Mouse (Mus musculus): Measurements from ENCODE around the gene Pxdn. TPM values are rescaled to one million over a fixed set of nuclear protein-coding genes. Genes with fewer than 3 reads are reported as not detected.

The Pxdn gene
- total RNA-seq, 2 experiments from 2014 or later, result not detected

GRCm38 (mm10) chr12:29951485-29951884, 14.1 kb downstream of the Pxdn start:
- no peak for ATAC-seq (replicated peaks; ENCODE audit: poor library complexity)

GRCm38 (mm10) chr12:29952102-29952501, 14.7 kb downstream of the Pxdn start:
- no peak for ATAC-seq (replicated peaks; ENCODE audit: poor library complexity)

GRCm38 (mm10) chr12:29953999-29954398, 16.6 kb downstream of the Pxdn start:
- no peak for ATAC-seq (replicated peaks; ENCODE audit: poor library complexity)

GRCm38 (mm10) chr12:29954464-29954863, 17.1 kb downstream of the Pxdn start:
- ATAC-seq (replicated peaks; ENCODE audit: poor library complexity), result no peak

GRCm38 (mm10) chr12:29956969-29957368, 19.6 kb downstream of the Pxdn start:
- no peak for ATAC-seq (replicated peaks; ENCODE audit: poor library complexity)

DNA sequence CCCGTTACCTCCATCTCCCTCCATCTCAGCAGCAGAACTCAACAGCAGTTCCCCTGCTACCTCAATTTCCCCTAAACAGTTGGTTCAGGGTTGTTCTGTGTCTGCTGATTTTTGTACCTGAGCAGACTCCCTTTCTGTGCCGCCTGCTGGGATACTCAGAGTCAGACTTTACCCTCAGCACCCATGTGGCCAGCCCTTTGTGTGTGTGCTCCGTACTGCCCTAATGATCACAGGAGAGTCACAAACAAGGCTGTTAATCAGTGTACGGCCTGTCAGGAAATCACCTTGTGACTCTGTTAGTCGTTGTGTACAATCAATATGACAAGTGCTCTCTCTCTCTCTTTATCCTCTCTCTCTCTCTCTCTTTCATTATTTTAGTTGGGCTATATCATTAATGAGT, 21.2 kb downstream of the Pxdn start:
- no peak for ATAC-seq (replicated peaks; ENCODE audit: poor library complexity)

- no peak for ATAC-seq (replicated peaks; ENCODE audit: poor library complexity)
These were observed 23.6 kb downstream of the Pxdn start for GRCm38 (mm10) chr12:29961041-29961440.

GRCm38 (mm10) chr12:29965016-29965415, 27.6 kb downstream of the Pxdn start:
- no peak for ATAC-seq (replicated peaks; ENCODE audit: poor library complexity)

GRCm38 (mm10) chr12:29971795-29972464, 34.5 kb downstream of the Pxdn start:
- no peak for ATAC-seq (replicated peaks; ENCODE audit: poor library complexity)

GRCm38 (mm10) chr12:29972533-29972932, 35.1 kb downstream of the Pxdn start:
- no peak for ATAC-seq (replicated peaks; ENCODE audit: poor library complexity)

- no peak for ATAC-seq (replicated peaks; ENCODE audit: poor library complexity)
These were observed 42.7 kb downstream of the Pxdn start for GRCm38 (mm10) chr12:29980076-29980475.

- ATAC-seq (replicated peaks; ENCODE audit: poor library complexity), result no peak
These were observed 44.4 kb downstream of the Pxdn start for GRCm38 (mm10) chr12:29981722-29982293.

- no peak for ATAC-seq (replicated peaks; ENCODE audit: poor library complexity)
These were observed 45.8 kb downstream of the Pxdn start for GRCm38 (mm10) chr12:29983190-29983589.

DNA sequence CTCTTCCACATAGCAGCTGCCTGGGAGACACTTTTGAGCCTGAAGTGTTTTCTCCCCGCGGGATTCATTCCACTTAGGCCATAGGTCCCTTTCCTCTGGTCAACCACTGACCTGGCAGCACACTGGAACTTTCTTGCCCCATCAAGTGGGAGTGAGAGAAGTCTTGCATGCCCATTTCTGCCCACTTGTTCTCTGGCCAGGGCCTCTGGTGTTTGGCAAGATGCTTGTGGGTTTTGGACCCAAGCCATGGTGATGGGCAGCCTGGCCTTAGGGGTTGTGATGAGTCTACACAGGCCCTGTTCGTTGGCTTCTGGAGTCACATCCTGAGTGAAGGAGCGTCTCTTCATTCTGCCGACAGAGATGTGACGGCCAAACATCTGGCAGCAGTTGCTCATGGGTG, 47.7 kb downstream of the Pxdn start:
- ATAC-seq (replicated peaks; ENCODE audit: poor library complexity), result no peak

DNA sequence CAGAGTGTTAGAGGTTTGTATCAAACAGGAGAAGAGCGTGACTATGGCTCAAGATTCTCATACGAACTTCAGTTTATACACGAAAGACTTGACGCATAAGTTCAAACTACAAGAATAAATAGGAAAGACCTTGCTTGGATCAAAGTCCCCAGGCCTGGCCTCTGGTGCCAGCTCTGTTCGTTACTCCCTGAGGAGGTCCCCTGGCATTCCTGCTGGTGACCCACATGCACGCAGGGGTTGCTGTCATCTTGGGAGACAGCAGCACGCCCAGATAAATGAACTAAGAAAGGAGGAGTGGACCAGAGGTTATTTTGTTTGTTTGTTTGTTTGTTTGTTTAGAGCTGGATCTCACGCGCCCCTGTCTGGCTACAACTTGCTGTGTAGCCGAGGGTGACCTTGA, 48.8 kb downstream of the Pxdn start:
- ATAC-seq (replicated peaks; ENCODE audit: poor library complexity), result no peak

DNA sequence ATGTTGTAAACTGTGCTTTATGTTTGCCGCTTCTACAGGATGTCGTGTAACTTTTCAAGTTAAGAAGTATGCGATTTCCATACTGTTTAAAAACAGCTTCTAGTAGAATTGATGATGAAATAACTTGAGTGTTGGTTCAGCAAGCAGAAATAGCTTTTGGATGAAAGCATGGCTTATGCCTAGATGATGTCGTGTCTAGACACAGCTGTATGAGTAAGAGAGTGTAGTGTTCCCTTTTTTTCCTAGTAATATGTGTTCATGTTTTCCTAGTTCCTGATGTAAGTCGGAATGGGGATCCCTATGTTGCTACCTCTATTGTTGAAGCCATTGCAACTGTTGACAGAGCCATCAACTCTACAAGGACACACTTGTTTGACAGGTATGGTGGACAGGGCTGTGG, 61.5 kb downstream of the Pxdn start:
- no peak for ATAC-seq (replicated peaks; ENCODE audit: poor library complexity)

DNA sequence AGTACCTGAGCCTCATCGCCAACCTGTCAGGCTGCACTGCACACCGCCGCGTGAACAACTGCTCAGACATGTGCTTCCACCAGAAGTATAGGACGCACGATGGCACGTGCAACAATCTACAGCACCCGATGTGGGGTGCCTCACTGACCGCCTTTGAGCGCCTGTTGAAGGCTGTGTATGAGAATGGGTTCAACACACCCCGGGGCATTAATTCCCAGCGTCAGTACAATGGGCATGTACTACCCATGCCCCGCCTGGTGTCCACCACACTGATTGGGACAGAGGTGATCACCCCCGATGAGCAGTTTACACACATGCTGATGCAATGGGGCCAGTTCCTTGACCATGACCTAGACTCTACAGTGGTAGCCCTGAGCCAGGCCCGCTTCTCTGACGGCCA, 64.5 kb downstream of the Pxdn start:
- ATAC-seq (replicated peaks; ENCODE audit: poor library complexity), result no peak

DNA sequence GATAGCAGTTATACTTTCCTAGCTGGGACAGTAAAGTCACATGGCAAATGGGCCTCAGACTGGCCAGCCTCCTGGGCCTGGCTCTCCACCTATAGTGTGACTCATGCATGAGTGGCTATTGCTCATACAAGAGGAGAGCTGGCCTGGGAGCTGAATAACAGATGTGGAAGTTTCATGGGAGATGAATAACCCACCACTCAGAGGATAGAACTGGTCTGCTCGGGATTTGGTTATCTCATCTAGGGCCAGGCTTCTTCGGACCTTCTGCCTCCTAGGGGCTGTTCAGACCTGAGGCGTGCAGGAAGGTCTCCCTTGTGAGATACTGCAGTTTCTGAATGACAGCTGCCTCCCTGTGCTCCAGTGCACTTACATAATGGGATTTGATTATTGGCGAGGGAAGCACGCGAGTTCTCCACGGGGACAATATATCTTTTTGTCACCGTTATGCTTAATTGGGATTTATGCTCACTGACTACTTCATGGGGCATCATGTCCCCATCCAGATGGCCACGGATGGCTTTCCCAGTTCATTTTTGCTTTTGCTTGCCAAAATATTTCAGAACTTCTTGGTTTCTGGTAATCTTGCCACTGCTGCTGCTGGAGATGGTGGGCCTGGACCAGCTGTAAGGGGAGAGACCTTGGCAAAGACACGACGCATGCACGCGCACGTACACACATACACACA, 66.4 kb downstream of the Pxdn start:
- no peak for ATAC-seq (replicated peaks; ENCODE audit: poor library complexity)

- ATAC-seq (replicated peaks; ENCODE audit: poor library complexity), result no peak
These were observed 66.9 kb downstream of the Pxdn start for GRCm38 (mm10) chr12:30004365-30004723.

DNA sequence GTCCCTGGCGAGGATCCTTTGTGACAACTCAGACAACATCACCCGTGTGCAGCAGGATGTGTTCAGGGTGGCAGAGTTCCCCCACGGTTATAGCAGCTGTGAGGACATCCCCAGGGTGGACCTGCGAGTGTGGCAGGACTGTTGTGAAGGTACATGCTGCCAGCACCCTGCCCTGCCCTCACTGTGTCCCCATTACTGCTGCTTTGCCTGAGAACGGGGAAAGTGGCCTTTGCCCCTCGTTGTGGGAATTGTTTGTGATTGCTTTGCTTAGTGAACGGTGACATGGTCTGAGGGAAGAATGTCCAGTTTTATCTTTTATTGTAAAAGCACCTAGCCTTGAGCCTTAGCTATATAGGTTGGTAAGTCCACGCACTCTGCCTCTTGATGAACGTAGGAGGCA, 69.2 kb downstream of the Pxdn start:
- ATAC-seq (replicated peaks; ENCODE audit: poor library complexity), result no peak

GRCm38 (mm10) chr12:30008741-30009140, 71.3 kb downstream of the Pxdn start:
- ATAC-seq (replicated peaks; ENCODE audit: poor library complexity), result no peak

GRCm38 (mm10) chr12:30015501-30015900, 78.1 kb downstream of the Pxdn start:
- ATAC-seq (replicated peaks; ENCODE audit: poor library complexity), result no peak
